Mouse (Mus musculus) forebrain, embryonic 16.5 days (tissue): Measurements from ENCODE around the gene Minos1. TPM values are rescaled to one million over a fixed set of nuclear protein-coding genes. Genes with fewer than 3 reads are reported as not detected.

Experiments used
- ATAC-seq: fragments of 200-750 bp; cut with Nextera tagmentation; 2 replicates; pipeline ENCODE4 v1.8.0; 2017; ENCODE audit warnings: mild to moderate bottlenecking, moderate library complexity
- H3K27ac ChIP-seq: fragments of 300-500 bp; sonication (generic); 2 replicates; pipeline ENCODE4 v1.5.1; 2014; ENCODE audit warnings: low read length, control low read depth
- H3K27me3 ChIP-seq: fragments of 300-500 bp; sonication (generic); replicated peaks from 2 replicates; pipeline ENCODE4 v1.6.1; 2014; ENCODE audit warnings: low read length; ENCODE audit not compliant: control insufficient read depth, insufficient read depth
- H3K36me3 ChIP-seq: fragments of 300-500 bp; sonication (generic); 2 replicates; pipeline ENCODE4 v1.6.1; 2014; ENCODE audit not compliant: control insufficient read depth, insufficient read depth
- H3K4me1 ChIP-seq: fragments of 300-500 bp; sonication (generic); replicated peaks from 2 replicates; pipeline ENCODE4 v1.6.1; 2014; ENCODE audit warnings: low read length; ENCODE audit not compliant: control insufficient read depth, insufficient read depth
- H3K4me2 ChIP-seq: fragments of 300-500 bp; sonication (generic); 2 replicates; pipeline ENCODE4 v1.6.1; 2014; ENCODE audit warnings: mild to moderate bottlenecking, low read length, control low read depth
- H3K4me3 ChIP-seq: fragments of 300-500 bp; sonication (generic); replicated peaks from 2 replicates; pipeline ENCODE4 v1.5.1; 2014; ENCODE audit warnings: mild to moderate bottlenecking, low read length, control low read depth
- H3K9ac ChIP-seq: fragments of 300-500 bp; sonication (generic); replicated peaks from 2 replicates; pipeline ENCODE4 v1.6.1; 2014; ENCODE audit warnings: low read depth, low read length, control low read depth
- H3K9me3 ChIP-seq: fragments of 300-500 bp; sonication (generic); 2 replicates; pipeline ENCODE4 v1.6.1; 2016; ENCODE audit warnings: low read length; ENCODE audit not compliant: control insufficient read depth
- WGBS: fragments of 180-500 bp; shearing (Covaris S2); extraction: QIAGEN DNeasy Blood & Tissue Kit; methylation state at CpG from one replicate; pipeline ENCODE4 v1.1.7; 2014; 5-methylcytosine and 5-hydroxymethylcytosine counted together
- polyA plus RNA-seq: library from polyadenylated mRNA; unstranded; fragments of >200 nt; fragmentation: Nextera tagmentation; extraction: Ambion mirVana; gene quantifications from 2 replicates; pipeline ENCODE4 v1.2.1, GENCODE M21; 2015

The Minos1 gene
- polyA plus RNA-seq, 1 experiment from 2014 or later, result 355 TPM

DNA sequence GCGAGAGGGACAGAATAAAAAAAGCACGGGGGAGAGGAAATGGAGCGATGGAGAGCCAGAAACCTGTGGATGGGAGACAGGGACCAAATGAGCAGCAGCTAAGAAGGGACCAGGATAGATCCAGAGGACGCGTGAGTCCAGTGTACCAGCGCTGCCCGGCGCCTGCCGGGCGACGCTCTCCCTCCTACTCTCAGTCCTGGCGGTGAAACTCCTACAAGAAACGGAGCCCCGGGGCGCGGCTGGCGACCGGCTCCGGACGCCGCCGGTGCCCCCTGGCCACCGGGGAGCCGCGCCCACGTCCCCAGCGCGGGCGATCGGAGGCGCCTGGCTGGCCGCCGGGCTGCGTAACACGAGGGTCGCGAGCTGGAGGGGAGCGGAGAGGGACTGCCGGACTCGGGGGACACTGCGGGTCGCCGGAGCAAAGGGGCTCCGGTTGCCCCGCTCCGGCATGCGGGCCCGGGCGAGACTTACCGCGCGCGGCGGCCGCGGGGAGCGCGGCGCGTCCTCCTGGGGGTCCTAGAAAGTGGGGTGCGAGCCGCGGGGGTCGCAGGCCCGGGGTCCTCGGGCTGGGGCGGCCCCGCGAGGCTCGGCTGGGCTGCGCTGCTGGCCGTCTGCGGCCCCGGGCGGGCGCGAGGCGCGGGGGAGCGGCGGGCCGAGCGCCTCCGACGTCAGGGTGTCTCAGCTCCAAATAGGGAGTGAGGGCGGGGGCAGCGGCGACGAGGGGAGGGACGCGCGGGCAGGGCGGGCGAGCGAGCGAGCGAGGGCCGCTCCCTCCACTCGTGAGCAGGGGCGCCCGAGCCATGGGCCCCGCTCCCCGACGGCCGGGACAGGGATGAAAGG is 38.3 kb downstream of the Minos1 start, which contains the start of gene Nbl1:
Nbl1 (minus strand) TSS at position 638 of the 840 bp plus-strand sequence.
- ATAC-seq, result peak; percentile 39
- H3K27me3 ChIP-seq, result peaks cover 28% of the 10 kb centered on the region
- H3K4me2 ChIP-seq, result peak within 1 kb of the TSS; percentile 86
- peaks cover 3% of the 10 kb centered on the region; the same call in 1 of the 2 replicates for H3K9me3 ChIP-seq
- H3K4me3 ChIP-seq, result peak within 1 kb of the TSS; percentile 57
- 0 out of 2 replicates have a peak within 1 kb of the TSS, but pooled peaks have one; percentile 39 for H3K27ac ChIP-seq
- H3K4me1 ChIP-seq, result peaks cover 19% of the 10 kb centered on the region
- no peaks in the 10 kb centered on the region for H3K36me3 ChIP-seq
- H3K9ac ChIP-seq, result peak within 1 kb of the TSS; percentile 62
- WGBS, result 2% methylated on average over 71 of the region's 105 CpGs

DNA sequence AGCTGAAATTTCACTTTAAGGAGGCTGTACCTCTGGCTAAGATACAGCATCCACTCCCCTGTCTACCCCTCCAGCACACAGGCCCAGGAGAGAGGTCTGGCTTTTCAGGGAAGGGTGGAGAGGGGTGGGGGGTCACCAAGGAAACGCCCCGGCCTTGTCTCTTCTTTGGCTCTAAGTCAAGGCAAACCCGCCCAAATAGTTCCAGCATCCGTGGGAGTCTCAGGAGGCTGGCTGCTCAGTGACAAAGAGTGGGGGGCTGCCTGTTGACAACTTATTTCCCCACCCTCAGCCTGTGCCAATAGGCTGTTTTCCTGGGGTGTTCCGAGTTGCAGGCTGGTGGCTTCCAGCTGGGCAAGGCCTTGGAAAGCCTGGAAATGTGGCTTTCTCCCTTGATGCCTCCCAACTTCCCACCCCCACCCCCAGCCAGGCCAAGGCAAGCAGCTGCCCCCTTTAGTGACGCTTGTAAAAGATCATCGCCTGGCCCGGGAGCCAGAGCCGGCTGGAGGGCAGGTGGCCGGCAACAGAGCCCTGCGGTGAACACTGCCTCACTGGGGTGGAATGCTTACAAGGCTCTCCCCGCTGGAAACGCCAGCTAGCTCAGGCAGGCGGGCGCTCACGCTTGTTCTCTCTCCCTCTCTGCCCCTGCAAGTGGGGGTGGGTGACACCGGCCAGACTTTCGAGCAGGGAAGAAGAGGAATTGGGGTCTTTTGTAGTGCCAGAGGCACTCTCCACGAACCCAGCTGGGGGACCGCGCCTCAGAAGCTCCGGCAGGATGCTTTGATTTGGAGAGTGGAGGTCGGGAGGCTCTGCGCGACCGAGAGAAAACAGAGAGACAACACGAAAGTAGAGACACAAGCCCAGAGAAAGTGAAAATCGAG is 39.2 kb downstream of the Minos1 start:
- H3K9ac ChIP-seq, result peak overlapping the region; percentile 62
- peaks cover 3% of the 10 kb centered on the region; the same call in 1 of the 2 replicates for H3K9me3 ChIP-seq
- no peaks in the 10 kb centered on the region for H3K36me3 ChIP-seq
- H3K27ac ChIP-seq, result 0 out of 2 replicates have a peak overlapping the region, but pooled peaks have one; percentile 39
- H3K4me2 ChIP-seq, result peak overlapping the region; percentile 86
- peaks cover 19% of the 10 kb centered on the region for H3K4me1 ChIP-seq
- peaks cover 28% of the 10 kb centered on the region for H3K27me3 ChIP-seq
- peak; percentile 51 for ATAC-seq
- peak overlapping the region; percentile 57 for H3K4me3 ChIP-seq
- WGBS, result 3% methylated on average over 28 of the region's 28 CpGs

DNA sequence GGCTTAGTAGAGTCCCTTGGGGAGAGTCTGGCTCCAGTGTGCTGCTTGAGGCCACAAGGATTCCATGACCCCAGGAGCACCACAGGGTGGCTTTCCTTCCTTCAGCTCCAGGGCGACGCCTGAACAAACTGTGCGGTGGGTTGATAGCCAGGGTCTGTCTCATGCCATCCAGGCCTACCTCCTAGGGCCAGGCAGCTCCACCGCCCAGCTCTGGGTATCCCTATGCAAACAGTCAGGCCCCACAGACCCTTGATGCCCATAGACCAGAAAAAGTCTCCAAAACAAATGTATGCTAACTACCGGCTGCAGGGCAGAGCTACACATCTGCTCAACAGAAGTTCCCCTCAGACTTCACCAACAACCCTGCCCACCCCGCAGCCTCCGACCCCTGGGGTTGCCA is 39.8 kb downstream of the Minos1 start:
- ATAC-seq, result no peak
- WGBS, result 47% methylated on average over 7 of the region's 7 CpGs
- no peak overlapping the region for H3K27ac ChIP-seq
- H3K4me1 ChIP-seq, result peaks cover 19% of the 10 kb centered on the region
- peaks cover 28% of the 10 kb centered on the region for H3K27me3 ChIP-seq
- H3K9ac ChIP-seq, result no peak overlapping the region
- H3K4me2 ChIP-seq, result no peak overlapping the region
- peaks cover 3% of the 10 kb centered on the region; the same call in 1 of the 2 replicates for H3K9me3 ChIP-seq
- no peaks in the 10 kb centered on the region for H3K36me3 ChIP-seq
- H3K4me3 ChIP-seq, result no peak overlapping the region

DNA sequence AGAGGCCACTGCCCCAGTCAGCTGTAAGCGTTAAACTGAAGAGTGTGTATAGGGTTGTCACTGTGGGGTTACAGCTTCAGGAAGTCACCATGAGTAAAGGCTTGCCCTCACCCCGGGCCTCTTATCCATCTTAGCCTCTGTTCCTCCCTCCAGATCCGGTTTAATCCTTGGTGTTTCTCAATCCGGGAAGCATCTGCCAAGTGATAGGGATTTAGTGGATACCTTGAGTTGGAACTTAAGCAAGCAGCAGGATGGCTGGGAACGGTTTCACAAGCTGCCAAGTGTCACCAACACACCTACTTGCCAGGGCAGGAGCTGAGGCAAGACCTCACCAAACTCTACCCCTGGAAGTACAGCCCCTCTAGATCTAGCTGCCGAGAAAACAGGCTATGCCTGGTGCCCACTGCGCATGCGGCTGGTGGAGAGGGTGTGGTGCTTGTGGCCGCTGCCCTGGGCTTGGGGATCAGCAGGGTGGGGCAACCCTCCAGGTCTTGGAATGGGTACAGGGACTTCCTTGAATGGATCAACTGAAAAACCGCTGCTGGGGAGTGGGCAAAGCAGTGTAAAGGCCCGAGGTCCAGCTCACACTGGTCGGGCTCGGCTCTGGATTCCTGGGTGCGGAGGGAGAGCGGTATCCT is 40.5 kb downstream of the Minos1 start:
- Histone ChIP-seq H3K4me1 (peaks cover 19% of the 10 kb centered on the region), H3K4me3 (no peak overlapping the region), H3K27ac (no peak overlapping the region), H3K9me3 (peaks cover 3% of the 10 kb centered on the region; the same call in 1 of the 2 replicates), H3K36me3 (no peaks in the 10 kb centered on the region), H3K9ac (no peak overlapping the region), H3K27me3 (peaks cover 28% of the 10 kb centered on the region), H3K4me2 (no peak overlapping the region)
- 73% methylated on average over 15 of the region's 15 CpGs for WGBS
- ATAC-seq, result no peak

DNA sequence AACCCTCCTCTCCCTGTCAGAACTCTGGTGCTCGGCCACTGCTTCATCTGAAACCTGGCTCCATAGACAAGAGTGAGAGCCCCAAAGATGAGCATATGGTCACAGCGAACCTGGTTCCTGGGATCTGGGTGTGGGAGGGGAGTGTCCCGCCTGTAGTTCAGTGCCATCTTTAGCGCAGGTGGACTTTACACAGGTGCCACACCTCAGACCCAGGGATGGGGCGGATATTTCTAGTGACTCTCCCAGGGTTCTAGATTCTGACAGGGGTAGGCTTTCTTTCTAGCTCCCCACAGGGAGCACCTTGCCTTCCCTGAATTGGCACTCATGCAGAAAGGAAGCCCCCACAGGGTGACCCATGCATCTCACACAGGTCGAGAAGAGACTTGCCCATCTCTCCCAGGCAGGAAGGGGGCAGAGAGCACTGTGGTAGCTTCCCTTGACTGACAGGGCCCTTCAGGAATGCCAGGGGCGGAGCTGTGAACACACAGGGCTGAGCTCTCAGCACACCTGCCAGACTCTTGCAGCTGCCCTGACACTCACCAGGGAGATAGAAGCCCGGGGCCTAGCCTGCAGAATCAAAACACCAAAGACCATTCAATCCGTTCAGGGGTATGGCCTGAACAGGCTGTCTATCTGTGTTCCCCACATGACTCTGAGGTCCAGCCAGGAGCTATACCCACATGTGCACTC is 41.8 kb downstream of the Minos1 start:
- Histone ChIP-seq H3K9me3 (no peaks in the 10 kb centered on the region), H3K4me1 (peaks cover 19% of the 10 kb centered on the region), H3K27me3 (peaks cover 25% of the 10 kb centered on the region), H3K36me3 (no peaks in the 10 kb centered on the region), H3K27ac (no peak overlapping the region), H3K9ac (no peak overlapping the region), H3K4me3 (no peak overlapping the region), H3K4me2 (no peak overlapping the region)
- WGBS, result 68% methylated on average over 9 of the region's 9 CpGs
- ATAC-seq, result no peak

DNA sequence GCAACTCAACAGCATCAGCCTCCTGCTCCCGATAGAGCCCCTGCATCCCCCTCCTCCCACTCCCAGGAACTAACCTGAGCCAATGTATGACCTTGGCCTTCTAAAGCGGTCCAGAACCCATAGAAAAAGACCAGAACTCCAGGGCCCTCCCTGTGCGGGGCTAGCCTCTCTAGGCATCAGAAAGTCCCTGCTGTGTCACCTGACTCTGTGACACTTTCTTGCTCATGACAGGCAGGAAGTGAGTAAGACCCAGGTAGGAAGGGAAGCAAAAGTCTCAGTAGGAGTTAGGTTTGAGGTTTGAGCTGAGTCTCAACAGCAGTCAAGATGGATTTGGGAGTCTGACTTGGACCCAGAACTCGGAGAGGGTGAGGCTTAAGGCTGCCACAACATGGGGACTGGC is 43.9 kb downstream of the Minos1 start:
- Histone ChIP-seq H3K4me3 (no peak overlapping the region), H3K4me1 (peaks cover 25% of the 10 kb centered on the region), H3K36me3 (no peaks in the 10 kb centered on the region), H3K4me2 (no peak overlapping the region), H3K27me3 (peaks cover 10% of the 10 kb centered on the region), H3K9ac (no peak overlapping the region), H3K9me3 (no peaks in the 10 kb centered on the region), H3K27ac (no peak overlapping the region)
- no peak for ATAC-seq
- 65% methylated on average over 4 of the region's 4 CpGs for WGBS

DNA sequence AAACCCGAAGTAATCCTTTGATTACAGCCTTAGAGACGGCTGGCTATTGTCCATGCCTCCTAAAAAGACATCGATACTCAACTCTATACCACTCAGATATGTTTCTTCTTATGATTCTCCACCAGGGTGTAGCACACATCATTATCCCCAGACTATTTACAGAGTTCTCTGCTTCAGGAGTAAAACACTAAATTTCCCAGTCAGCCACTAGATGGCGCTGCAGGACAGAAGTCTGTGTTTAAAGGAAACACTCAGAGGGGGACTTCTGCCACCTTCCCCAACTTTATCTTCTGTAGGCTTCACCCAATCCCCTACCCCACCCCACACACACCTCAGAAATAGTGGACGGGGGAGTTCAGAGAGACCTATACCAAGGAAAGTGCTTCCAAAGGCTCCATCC is 44.9 kb downstream of the Minos1 start:
- 18% methylated on average over 5 of the region's 5 CpGs for WGBS
- peak; percentile 36 for ATAC-seq

DNA sequence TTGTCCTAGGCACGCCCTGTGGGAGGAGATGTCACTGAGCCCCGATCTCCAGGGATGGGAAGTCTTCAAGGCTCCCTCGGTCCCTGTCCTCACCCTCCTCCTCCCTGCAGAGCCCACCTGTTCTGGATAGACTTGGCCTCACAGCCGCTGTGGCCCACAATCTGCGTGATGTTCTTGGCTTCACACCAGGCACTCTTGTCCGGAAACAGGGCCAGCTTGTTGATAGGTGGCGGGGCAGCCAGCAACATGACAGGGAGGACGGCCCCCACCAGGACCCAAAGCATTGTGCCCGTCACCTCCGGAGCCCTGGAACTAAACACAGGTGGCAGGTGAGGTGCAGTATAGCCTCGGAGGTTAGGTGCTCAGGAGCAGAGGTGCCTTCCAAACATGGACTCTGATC is 45.6 kb downstream of the Minos1 start:
- Histone ChIP-seq H3K27ac (no peak overlapping the region), H3K36me3 (no peaks in the 10 kb centered on the region), H3K9ac (no peak overlapping the region), H3K4me3 (no peak overlapping the region), H3K9me3 (no peaks in the 10 kb centered on the region), H3K4me1 (peaks cover 27% of the 10 kb centered on the region), H3K4me2 (no peak overlapping the region), H3K27me3 (no peaks in the 10 kb centered on the region)
- no peak for ATAC-seq
- WGBS, result 72% methylated on average over 11 of the region's 11 CpGs

More for the DNA sequence above, 44.9 kb downstream of the Minos1 start:
- Histone ChIP-seq H3K27ac (no peak overlapping the region), H3K4me1 (peaks cover 27% of the 10 kb centered on the region), H3K27me3 (peaks cover 3% of the 10 kb centered on the region), H3K4me2 (no peak overlapping the region), H3K4me3 (no peak overlapping the region), H3K36me3 (no peaks in the 10 kb centered on the region), H3K9ac (no peak overlapping the region), H3K9me3 (no peaks in the 10 kb centered on the region)
